Mouse (Mus musculus) cortical plate, adult 2 months (tissue): Measurements from ENCODE around the gene Prm1. TPM values are rescaled to one million over a fixed set of nuclear protein-coding genes. Genes with fewer than 3 reads are reported as not detected.
"Not testable (repeated sequence)": the region's sequence is repeated elsewhere in the genome, so short reads cannot be mapped to it uniquely, and the experiment has no call there.

Experiments used
- H3K27ac ChIP-seq: fragments of 200-500 bp; 2 replicates; pipeline ENCODE4 v1.5.1; 2012; ENCODE audit warnings: low read length, control low read depth, inconsistent platforms; ENCODE audit not compliant: insufficient read depth
- H3K4me1 ChIP-seq: fragments of 200-500 bp; 2 replicates; pipeline ENCODE4 v1.6.1; 2011; ENCODE audit warnings: low read length; ENCODE audit not compliant: control insufficient read depth, insufficient read depth
- H3K4me3 ChIP-seq: fragments of 200-500 bp; 2 replicates; pipeline ENCODE4 v1.5.1; 2011; ENCODE audit warnings: mild to moderate bottlenecking, low read length, control low read depth; ENCODE audit not compliant: insufficient read depth
- CTCF ChIP-seq: fragments of 200-500 bp; IDR thresholded peaks from 2 replicates; pipeline ENCODE4 v1.5.1; 2011; ENCODE audit warnings: mild to moderate bottlenecking, control low read depth, low read length; ENCODE audit not compliant: insufficient read depth; ENCODE audit errors: extremely low read depth
- POLR2A ChIP-seq: fragments of 200-500 bp; IDR thresholded peaks from 2 replicates; pipeline ENCODE4 v1.6.1; 2011; ENCODE audit warnings: mild to moderate bottlenecking, low read length, control low read depth; ENCODE audit not compliant: insufficient read depth; ENCODE audit errors: extremely low read depth
- polyA plus RNA-seq: library from polyadenylated mRNA; depleted of rRNA; stranded (reverse); fragments of >200 nt; gene quantifications from 2 replicates; pipeline ENCODE4 v1.2.3, GENCODE M21; 2012

Gene Prm1
- polyA plus RNA-seq, 1 experiment = not detected

DNA sequence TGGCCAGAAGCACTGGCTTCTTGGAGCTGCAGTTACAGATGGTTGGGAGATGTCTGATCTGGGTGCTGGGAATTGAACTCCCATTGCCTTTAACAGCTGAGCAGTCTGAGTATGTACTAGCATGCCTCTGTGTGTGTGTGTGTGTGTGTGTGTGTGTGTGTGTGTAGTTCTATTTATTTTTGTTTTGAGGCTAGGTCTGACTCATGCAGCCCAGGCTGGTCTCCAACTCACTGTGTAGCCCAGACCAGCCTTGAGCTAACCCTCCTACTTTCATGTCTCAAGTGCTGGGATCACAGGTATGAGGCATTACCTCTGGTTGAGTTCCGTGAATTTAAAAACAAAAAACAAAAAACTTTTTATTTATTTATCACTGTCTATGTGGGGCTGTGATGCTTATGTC is 18.9 kb upstream of the Prm1 start:
- TF ChIP-seq POLR2A (no peak), CTCF (no peak)
- Histone ChIP-seq H3K4me1 (no peaks in the 10 kb centered on the region), H3K4me3 (no peak overlapping the region), H3K27ac (no peak overlapping the region)

DNA sequence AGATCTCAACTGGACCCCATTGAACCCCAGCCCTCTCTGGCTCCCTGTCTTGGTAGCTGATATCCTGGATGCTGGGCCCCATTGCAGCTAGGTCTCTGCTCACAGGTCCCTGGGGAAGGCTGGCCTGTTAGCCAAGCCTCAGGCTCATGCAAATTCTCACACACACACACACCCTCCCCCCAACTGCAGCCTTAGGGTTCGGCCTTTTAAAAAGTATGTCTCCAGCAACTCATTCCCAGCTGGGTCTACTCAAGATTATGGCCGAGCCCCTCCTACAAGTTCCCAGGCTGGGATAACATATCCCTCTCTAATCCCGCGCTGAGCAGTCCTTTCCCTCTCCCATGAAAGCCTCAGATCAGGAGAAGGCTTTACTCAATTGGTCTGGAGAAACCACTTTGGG is 15.7 kb upstream of the Prm1 start:
- no peaks in the 10 kb centered on the region for H3K4me1 ChIP-seq
- TF ChIP-seq POLR2A (no peak), CTCF (no peak)

DNA sequence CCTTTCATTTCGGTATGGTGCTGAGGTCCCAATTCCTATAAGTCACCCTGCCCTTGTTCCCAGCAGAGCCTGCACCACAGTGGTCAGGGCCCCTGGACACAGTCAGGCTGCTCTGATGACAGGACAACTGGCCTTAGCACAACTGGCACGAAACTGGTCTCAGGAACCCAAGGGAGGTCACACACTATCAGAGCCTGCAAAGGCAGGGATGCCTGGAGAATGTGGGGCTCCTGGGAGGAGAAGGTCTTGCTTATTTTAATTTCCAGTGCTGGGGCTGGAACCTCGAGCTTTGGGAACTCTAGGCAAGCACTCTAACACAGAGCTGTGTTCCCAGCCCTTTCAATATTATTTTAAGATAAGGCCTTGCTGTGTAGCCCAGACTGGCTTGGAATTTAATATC is 14.3 kb upstream of the Prm1 start:
- H3K27ac ChIP-seq = no peak overlapping the region
- TF ChIP-seq CTCF (no peak), POLR2A (no peak)
- H3K4me1 ChIP-seq = no peaks in the 10 kb centered on the region
- H3K4me3 ChIP-seq = no peak overlapping the region

More for the DNA sequence above, 15.7 kb upstream of the Prm1 start:
- Histone ChIP-seq H3K4me3 (no peak overlapping the region), H3K27ac (no peak overlapping the region)

DNA sequence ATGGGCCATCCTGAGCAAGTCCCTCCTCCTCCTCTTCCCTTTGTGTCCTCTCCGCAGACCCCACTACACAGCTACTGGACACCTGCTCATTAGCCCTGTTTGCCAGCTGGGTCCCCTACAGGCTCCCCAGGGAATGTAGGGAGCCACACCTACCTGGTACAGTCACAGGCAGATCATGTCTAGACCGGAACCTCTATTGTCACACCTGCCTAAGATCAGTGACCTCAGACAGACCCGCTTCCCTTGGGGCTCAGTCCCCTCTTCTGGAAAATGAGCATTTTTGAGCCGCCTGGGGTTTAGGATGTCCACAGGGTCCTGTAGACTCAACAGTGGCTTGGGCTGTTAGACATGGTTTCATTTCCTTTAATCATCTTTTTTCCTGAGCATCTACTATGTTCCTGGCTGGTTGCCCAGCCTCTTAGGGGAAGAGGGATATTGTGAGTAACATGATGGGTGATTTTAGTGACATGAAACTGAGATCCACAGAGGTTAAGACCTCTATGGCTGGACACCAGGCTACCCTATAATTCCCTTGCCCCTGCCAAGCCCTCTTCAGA is 13.0 kb upstream of the Prm1 start:
- Histone ChIP-seq H3K4me3 (no peak overlapping the region), H3K27ac (no peak overlapping the region), H3K4me1 (no peaks in the 10 kb centered on the region)
- TF ChIP-seq POLR2A = no peak
- no peak for TF ChIP-seq CTCF

DNA sequence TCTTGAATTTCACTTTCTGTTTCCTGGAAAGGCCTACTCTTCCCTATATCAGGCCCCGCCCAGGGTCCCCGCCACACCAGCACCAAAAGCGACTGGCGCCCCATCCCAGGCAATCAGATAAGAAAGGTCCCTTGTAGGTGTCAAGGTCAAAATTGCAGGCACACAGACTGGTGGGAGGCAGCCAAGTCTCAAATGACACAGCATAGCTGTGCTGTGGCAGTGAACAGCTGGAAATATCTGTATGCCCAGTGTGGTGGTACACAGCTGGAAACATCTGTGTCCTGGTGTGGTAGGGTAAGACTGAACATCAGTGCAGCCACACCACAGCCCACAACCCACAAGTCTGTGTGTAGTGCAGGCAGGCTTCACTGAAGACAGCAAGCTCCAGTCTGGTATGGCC is 9.2 kb upstream of the Prm1 start:
- no peak for TF ChIP-seq CTCF
- no peak for TF ChIP-seq POLR2A
- H3K27ac ChIP-seq = no peak overlapping the region
- no peaks in the 10 kb centered on the region for H3K4me1 ChIP-seq
- no peak overlapping the region for H3K4me3 ChIP-seq

DNA sequence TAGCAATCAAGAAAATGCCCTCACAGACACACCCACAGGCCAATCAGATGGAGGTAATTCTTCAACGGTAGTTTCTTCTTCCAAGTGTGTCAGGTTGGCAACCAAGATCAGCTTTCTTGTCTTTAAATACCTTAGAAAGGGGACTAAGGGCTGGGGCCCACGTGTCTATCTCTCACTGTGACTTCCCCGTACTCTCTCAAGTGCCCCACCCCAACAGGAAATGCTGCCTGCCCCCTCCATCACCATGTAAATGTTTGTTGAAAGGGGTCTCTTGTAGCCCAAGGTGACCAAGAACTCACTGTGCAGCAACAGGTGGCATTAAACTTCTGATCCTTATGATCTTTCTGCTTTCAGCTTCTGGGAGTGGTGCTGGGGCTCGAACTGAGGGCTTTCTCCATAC is 8.1 kb upstream of the Prm1 start:
- Histone ChIP-seq H3K4me1 (no peaks in the 10 kb centered on the region), H3K4me3 (no peak overlapping the region), H3K27ac (no peak overlapping the region)
- TF ChIP-seq POLR2A (no peak), CTCF (no peak)

DNA sequence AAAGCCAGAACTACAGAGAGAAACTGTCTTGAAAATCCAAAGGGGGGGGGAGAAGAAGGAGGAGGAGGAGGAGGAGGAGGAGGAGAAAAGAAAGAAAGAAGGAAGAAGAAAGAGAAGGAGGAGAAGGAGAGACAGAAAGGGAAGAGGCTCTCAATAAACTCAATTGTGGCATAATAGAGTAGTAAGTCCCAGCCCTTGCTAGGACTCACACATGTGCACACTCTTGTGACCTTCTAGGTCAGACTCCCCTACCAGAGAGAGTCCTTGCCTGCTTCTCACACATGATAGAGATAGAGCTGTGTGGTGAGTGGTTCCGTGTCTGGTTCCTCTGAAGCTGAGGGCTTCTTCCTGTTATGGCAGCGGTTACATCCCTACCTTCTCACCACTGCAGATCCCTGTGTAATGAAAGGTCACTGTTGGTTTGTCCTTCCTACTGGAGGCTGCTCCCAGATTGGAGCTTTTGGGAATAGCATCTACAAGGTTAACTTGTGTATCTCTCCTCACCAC is 7.3 kb upstream of the Prm1 start, which contains the start of gene Gm11172:
Gm11172 (plus strand) TSS at position 51 of the 507 bp plus-strand sequence.
- H3K27ac ChIP-seq = no peak within 1 kb of the TSS
- TF ChIP-seq POLR2A (no peak), CTCF (no peak)
- H3K4me1 ChIP-seq = no peaks in the 10 kb centered on the region
- H3K4me3 ChIP-seq = no peak within 1 kb of the TSS

DNA sequence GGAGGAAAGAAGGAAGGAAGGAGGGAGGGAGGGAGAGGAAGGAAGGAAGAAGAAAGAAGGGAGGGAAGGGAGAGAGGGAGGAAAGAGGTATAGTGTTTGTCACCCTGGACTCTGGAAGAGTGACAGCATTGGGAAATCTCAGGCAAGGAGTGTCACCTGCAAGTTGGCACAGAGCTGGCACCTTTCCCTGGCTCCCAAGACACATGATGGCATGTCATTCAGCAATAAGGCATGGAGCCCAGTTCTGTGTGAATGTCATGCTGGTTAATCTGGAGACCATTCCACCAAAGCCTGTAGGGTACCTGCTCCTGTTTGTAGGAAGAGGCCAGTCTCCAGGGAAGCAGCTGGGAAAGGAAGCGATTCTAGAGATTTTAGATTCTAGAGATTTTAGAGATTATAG is 4.7 kb upstream of the Prm1 start:
- Histone ChIP-seq H3K27ac (no peak overlapping the region), H3K4me3 (no peak overlapping the region), H3K4me1 (no peaks in the 10 kb centered on the region)
- TF ChIP-seq POLR2A (no peak), CTCF (no peak)

DNA sequence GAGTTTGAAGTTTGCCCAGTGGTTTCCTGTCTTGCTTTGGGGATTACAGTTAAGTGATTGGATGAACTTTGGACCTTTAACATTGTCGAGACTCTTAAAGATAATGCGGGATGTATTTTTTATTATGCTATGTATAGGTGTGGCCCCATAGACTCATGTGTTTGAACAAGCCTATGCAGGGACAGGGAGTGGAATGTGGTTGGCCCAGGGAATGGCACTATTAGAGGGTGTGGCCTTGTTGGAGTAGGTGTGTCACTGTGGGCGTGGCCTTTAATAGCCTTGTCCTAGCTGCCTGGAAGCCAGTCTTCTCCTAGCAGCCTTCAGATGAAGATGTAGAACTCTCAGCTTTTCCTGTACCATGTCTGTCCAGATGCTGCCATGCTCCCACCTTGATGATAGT is 3.2 kb downstream of the Prm1 start:
- H3K27ac ChIP-seq, H3K4me1 ChIP-seq, H3K4me3 ChIP-seq: not testable (repeated sequence)

DNA sequence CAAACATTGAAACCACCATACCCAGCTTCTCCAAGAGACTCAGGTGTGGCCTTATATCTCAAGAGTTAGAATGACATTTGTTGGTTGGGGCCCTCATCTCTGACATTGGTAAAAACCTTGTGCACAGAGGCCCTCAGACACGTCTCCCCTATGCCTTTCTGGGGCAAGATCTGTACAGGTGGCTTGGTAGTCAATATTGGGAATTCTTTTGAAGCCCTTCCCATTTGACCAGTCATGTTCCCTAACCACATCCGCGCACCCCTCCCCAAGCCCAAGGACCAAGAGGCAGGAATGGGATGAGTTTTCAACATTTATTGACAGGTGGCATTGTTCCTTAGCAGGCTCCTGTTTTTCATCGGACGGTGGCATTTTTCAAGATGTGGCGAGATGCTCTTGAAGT is 9.6 kb downstream of the Prm1 start, which contains the start of gene Prm2:
Prm2 (minus strand) TSS at position 101 of the 400 bp plus-strand sequence.
- no peak within 1 kb of the TSS for H3K27ac ChIP-seq
- TF ChIP-seq CTCF = no peak
- TF ChIP-seq POLR2A = no peak
- no peaks in the 10 kb centered on the region for H3K4me1 ChIP-seq
- no peak within 1 kb of the TSS for H3K4me3 ChIP-seq
